Mouse (Mus musculus): ENCODE results near the gene Prr5l. TPM values are rescaled to one million over a fixed set of nuclear protein-coding genes. Genes with fewer than 3 reads are reported as not detected.

Gene Prr5l
- total and polyA plus RNA-seq, 3 experiments = 0.89 to 3.4 (median 1.4) TPM

DNA sequence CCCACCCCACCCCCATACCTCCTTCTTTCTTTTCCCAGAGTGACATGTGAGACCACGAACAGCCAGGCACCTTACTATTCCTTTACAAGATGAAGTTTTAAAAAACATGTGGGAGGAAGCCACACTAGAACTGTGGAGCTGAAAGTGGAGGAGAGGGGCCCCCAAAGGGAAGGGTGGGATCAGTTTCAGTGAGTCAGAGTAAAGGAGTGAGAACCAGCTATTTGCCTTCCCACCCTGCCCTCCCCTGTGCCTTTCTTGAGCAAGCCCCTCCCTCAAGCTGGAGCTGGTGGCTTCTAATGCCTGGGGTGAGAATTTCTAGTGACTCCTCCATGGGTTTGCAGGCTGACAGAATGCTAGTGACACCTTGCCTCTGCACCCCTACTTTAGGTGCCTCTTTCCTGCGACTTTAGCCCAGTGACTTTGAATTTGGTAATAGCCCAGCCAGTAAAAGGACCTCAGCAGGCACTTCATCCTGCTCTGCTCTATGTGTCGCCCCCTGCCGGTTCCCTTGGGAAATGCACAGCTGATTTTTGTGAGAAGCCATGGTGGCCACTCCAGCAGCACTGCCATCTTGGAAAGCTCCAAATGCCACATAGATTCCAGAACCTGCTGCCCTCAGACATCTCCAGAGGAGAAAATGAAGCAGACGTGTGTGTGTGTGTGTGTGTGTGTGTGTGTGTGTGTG is 67.4 kb downstream of the Prr5l start:
- TF ChIP-seq POLR2A (IDR thresholded peaks at IDR 0.05; ENCODE audit: insufficient read depth, low read depth, low read length) = no peak
- peak; percentile 54 for TF ChIP-seq CTCF (IDR thresholded peaks at IDR 0.05)
- H3K4me3 ChIP-seq = no peak overlapping the region
- H3K27ac ChIP-seq = no peak overlapping the region
- H3K27me3 ChIP-seq (ENCODE audit: control insufficient read depth, insufficient read depth, low read length) = no peaks in the 10 kb centered on the region
- H3K9ac ChIP-seq (ENCODE audit: low read depth, low read length) = no peak overlapping the region
- no peaks in the 10 kb centered on the region for H3K36me3 ChIP-seq (ENCODE audit: control insufficient read depth, insufficient read depth, low read length)
- WGBS = 41% methylated on average over 5 of the region's 5 CpGs
- no peaks in the 10 kb centered on the region for H3K79me2 ChIP-seq (replicated peaks; ENCODE audit: control insufficient read depth, insufficient read depth, low read length)
- intact Hi-C loops (cut with DNase I) = no loop called here
- DNase-seq = peak in 1 of 2 experiments; percentile 44
- H3K4me1 ChIP-seq (ENCODE audit: control insufficient read depth, insufficient read depth, low read length) = peaks cover 4% of the 10 kb centered on the region

DNA sequence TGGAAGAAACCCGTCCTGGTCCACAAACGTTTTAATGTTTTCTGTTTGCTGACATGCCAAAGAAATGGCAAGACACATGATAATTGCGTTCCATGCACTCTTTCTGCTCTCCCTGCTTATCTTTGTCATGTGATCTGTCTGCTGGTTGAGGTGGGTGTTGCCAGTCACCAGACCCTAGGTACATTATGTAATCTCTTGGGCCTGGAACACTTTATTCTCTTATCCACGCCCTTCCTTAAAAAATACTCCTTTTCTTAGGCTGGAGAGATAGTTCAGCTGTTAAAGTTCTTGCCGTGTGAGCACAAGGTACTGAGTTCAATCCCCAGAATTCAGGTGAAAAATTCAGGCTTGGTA is 68.6 kb downstream of the Prr5l start:
- DNase-seq = no peak
- intact Hi-C loops (cut with DNase I) = no loop called here
- no peaks in the 10 kb centered on the region for H3K27me3 ChIP-seq (ENCODE audit: control insufficient read depth, insufficient read depth, low read length)
- no peak overlapping the region for H3K9ac ChIP-seq (ENCODE audit: low read depth, low read length)
- peaks cover 4% of the 10 kb centered on the region for H3K4me1 ChIP-seq (ENCODE audit: control insufficient read depth, insufficient read depth, low read length)
- no peak overlapping the region for H3K4me3 ChIP-seq
- 55% methylated on average over 5 of the region's 5 CpGs for WGBS
- peak overlapping the region; percentile 36; the same call in 1 of the 2 replicates for H3K27ac ChIP-seq
- H3K36me3 ChIP-seq (ENCODE audit: control insufficient read depth, insufficient read depth, low read length) = no peaks in the 10 kb centered on the region
- no peak for TF ChIP-seq CTCF (IDR thresholded peaks at IDR 0.05)
- no peak for TF ChIP-seq EP300 (IDR thresholded peaks at IDR 0.05; ENCODE audit: insufficient read depth, low read depth, low read length)
- TF ChIP-seq POLR2A (IDR thresholded peaks at IDR 0.05; ENCODE audit: insufficient read depth, low read depth, low read length) = no peak
- H3K79me2 ChIP-seq (replicated peaks; ENCODE audit: control insufficient read depth, insufficient read depth, low read length) = no peaks in the 10 kb centered on the region

DNA sequence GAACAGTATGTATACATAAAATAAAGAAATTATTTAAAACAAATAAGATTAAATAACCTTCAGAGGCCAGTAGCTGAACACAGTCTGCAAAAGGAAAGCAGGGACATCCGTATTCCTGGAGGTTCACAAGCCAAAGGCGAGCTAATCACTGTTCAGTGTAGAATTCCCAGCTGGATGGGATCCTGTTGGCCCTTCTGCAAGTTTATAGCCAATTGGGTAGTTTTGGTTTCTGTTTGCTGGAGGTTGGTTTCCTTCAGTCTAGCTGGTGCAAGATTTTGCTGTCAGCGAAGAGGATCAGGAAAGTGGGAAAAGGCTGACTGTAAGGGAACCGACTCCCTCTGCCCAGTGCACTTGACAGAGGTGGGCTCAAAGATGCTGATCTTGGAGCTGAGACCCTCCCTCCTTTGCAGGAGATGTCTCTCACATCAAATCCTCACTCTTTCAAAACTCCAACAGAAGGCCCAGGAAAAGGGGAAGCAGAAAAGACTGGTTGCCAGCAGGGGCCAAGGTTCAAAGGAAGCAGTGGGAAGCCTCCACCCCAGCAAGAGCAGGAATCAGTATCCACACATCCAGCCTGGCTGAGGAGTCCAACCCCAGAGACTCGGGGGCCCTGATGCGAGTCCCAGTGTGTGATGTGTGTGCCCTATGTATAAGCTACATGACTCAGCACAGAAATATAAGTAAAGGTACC is 69.1 kb downstream of the Prr5l start:
- Histone ChIP-seq H3K4me3 (no peak overlapping the region), H3K27ac (peak overlapping the region; percentile 36), H3K4me1 (ENCODE audit: control insufficient read depth, insufficient read depth, low read length) (peaks cover 4% of the 10 kb centered on the region), H3K9ac (ENCODE audit: low read depth, low read length) (no peak overlapping the region), H3K27me3 (ENCODE audit: control insufficient read depth, insufficient read depth, low read length) (no peaks in the 10 kb centered on the region), H3K36me3 (ENCODE audit: control insufficient read depth, insufficient read depth, low read length) (no peaks in the 10 kb centered on the region), H3K79me2 (replicated peaks; ENCODE audit: control insufficient read depth, insufficient read depth, low read length) (no peaks in the 10 kb centered on the region)
- TF ChIP-seq CTCF (IDR thresholded peaks at IDR 0.05) (no peak), EP300 (IDR thresholded peaks at IDR 0.05; ENCODE audit: insufficient read depth, low read depth, low read length) (no peak), POLR2A (IDR thresholded peaks at IDR 0.05; ENCODE audit: insufficient read depth, low read depth, low read length) (no peak)
- peak; percentile 24 to 29 for DNase-seq
- 40% methylated on average over 6 of the region's 6 CpGs for WGBS
- intact Hi-C loops (cut with DNase I) = no loop called here

DNA sequence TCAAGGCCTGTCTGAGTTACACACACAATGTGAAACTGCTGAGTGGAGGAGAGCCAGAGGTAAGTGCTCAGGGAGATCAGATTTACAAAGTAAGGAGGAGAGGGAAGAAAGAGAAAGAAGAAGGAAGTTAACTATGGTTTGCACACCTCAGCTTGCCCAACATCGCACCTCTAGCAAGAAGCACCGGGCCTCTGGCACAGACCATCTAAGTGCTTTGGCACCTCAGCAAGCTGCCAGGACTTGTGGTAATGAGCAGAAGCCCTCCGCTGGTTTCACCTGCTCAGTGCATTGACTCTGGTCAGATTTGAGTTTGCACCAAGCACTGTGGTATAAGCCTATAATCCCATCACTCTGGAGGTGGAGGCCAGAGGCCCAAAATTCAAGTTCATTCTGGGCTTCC is 70.9 kb downstream of the Prr5l start:
- H3K79me2 ChIP-seq (replicated peaks; ENCODE audit: control insufficient read depth, insufficient read depth, low read length) = no peaks in the 10 kb centered on the region
- intact Hi-C loops (cut with DNase I) = no loop called here
- H3K36me3 ChIP-seq (ENCODE audit: control insufficient read depth, insufficient read depth, low read length) = no peaks in the 10 kb centered on the region
- no peak for TF ChIP-seq CTCF (IDR thresholded peaks at IDR 0.05)
- no peak for TF ChIP-seq POLR2A (IDR thresholded peaks at IDR 0.05; ENCODE audit: insufficient read depth, low read depth, low read length)
- TF ChIP-seq EP300 (IDR thresholded peaks at IDR 0.05; ENCODE audit: insufficient read depth, low read depth, low read length) = no peak
- no peaks in the 10 kb centered on the region for H3K27me3 ChIP-seq (ENCODE audit: control insufficient read depth, insufficient read depth, low read length)
- WGBS = 91% methylated on average over 3 of the region's 3 CpGs
- peaks cover 4% of the 10 kb centered on the region for H3K4me1 ChIP-seq (ENCODE audit: control insufficient read depth, insufficient read depth, low read length)
- H3K27ac ChIP-seq = no peak overlapping the region
- no peak overlapping the region for H3K4me3 ChIP-seq
- H3K9ac ChIP-seq (ENCODE audit: low read depth, low read length) = no peak overlapping the region
- DNase-seq = no peak

DNA sequence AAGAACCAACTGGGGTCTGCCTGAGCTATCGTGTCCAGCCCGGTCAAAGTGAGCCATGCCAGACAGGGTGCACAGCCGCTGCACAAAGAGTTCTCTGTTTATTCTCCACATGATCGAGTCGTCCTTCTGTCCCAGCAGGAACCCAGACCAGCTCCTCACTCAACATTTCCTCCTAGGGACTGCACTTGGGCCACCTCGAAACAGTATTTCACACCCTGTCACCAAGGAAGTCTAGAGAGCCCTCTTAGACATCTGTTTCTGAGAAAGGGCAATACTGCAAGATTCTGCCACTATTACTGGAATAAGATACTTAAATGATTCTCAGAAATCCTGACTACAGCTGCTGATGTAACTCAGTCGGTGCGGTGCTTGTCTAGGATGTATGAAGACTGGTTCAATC is 72.1 kb downstream of the Prr5l start:
- intact Hi-C loops (cut with DNase I) = no loop called here
- WGBS = 66% methylated on average over 8 of the region's 8 CpGs
- Histone ChIP-seq H3K36me3 (ENCODE audit: control insufficient read depth, insufficient read depth, low read length) (no peaks in the 10 kb centered on the region), H3K9ac (ENCODE audit: low read depth, low read length) (no peak overlapping the region), H3K27ac (no peak overlapping the region), H3K4me3 (no peak overlapping the region), H3K4me1 (ENCODE audit: control insufficient read depth, insufficient read depth, low read length) (peaks cover 4% of the 10 kb centered on the region), H3K79me2 (replicated peaks; ENCODE audit: control insufficient read depth, insufficient read depth, low read length) (no peaks in the 10 kb centered on the region), H3K27me3 (ENCODE audit: control insufficient read depth, insufficient read depth, low read length) (no peaks in the 10 kb centered on the region)
- no peak for TF ChIP-seq CTCF (IDR thresholded peaks at IDR 0.05)
- no peak for TF ChIP-seq POLR2A (IDR thresholded peaks at IDR 0.05; ENCODE audit: insufficient read depth, low read depth, low read length)
- TF ChIP-seq EP300 (IDR thresholded peaks at IDR 0.05; ENCODE audit: insufficient read depth, low read depth, low read length) = no peak
- DNase-seq = no peak

DNA sequence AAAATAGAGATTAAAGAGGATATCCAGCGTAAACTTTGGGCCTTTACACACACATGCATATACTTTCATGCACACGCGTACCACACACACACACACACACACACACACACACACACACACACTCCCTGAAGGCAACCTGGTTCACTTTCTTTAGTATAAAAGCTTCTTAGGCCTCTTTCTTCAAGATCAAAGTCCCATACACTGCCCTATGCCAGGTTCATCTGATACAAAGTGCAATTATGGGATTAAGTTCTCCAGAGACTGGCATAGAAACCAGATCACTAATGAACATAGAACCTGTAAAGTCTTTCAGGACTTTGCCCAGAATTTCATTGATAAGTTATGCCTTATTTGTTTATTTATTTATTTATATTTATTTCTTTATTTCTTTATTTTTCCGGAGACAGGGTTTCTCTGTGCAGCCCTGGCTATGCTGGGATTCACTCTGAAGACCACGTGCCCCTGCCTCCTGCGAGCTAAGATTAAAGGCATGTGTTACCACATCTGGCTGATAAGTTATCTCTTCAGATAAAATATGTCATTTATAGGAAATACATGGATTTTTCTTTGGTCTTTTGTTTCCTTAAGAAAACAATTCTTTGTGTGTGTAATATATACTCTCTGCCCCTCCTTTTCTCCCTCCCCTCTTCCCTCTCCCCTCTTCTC is 73.1 kb downstream of the Prr5l start:
- intact Hi-C loops (cut with DNase I) = no loop called here
- WGBS = 78% methylated on average over 6 of the region's 6 CpGs
- no peak for DNase-seq
- H3K27ac ChIP-seq = no peak overlapping the region
- no peaks in the 10 kb centered on the region for H3K36me3 ChIP-seq (ENCODE audit: control insufficient read depth, insufficient read depth, low read length)
- no peaks in the 10 kb centered on the region for H3K27me3 ChIP-seq (ENCODE audit: control insufficient read depth, insufficient read depth, low read length)
- TF ChIP-seq CTCF (IDR thresholded peaks at IDR 0.05) (no peak), POLR2A (IDR thresholded peaks at IDR 0.05; ENCODE audit: insufficient read depth, low read depth, low read length) (no peak), EP300 (IDR thresholded peaks at IDR 0.05; ENCODE audit: insufficient read depth, low read depth, low read length) (no peak)
- no peak overlapping the region for H3K4me3 ChIP-seq
- H3K9ac ChIP-seq (ENCODE audit: low read depth, low read length) = no peak overlapping the region
- H3K4me1 ChIP-seq (ENCODE audit: control insufficient read depth, insufficient read depth, low read length) = peaks cover 4% of the 10 kb centered on the region
- H3K79me2 ChIP-seq (replicated peaks; ENCODE audit: control insufficient read depth, insufficient read depth, low read length) = no peaks in the 10 kb centered on the region

All from heart, adult 2 months (tissue).